Mouse (Mus musculus) midbrain, embryonic 11.5 days (tissue): ENCODE measurements around the gene Nck2. TPM values are rescaled to one million over a fixed set of nuclear protein-coding genes. Genes with fewer than 3 reads are reported as not detected.
"Not testable (repeated sequence)": the region's sequence is repeated elsewhere in the genome, so short reads cannot be mapped to it uniquely, and the experiment has no call there.

ENCODE experiments used
- ATAC-seq: fragments of 200-750 bp; cut with Nextera tagmentation; 2 replicates; pipeline ENCODE4 v1.8.0; 2017; ENCODE audit warnings: moderate TSS enrichment, moderate library complexity; ENCODE audit not compliant: low FRiP score
- DNase-seq: peaks from one replicate; pipeline ENCODE4 v3.0.0; 2015; ENCODE audit warnings: low spot score; ENCODE audit errors: missing footprints
- H3K27ac ChIP-seq: fragments of 300-500 bp; sonication (generic); 2 replicates; pipeline ENCODE4 v1.5.1; 2014; ENCODE audit warnings: low read depth, low read length
- H3K27me3 ChIP-seq: fragments of 300-500 bp; sonication (generic); 2 replicates; pipeline ENCODE4 v1.6.1; 2014; ENCODE audit warnings: mild to moderate bottlenecking, low read length, moderate library complexity, mixed read lengths; ENCODE audit not compliant: control insufficient read depth, insufficient read depth
- H3K36me3 ChIP-seq: fragments of 300-500 bp; sonication (generic); 2 replicates; pipeline ENCODE4 v1.6.1; 2014; ENCODE audit warnings: mild to moderate bottlenecking, low read length, moderate library complexity, mixed read lengths; ENCODE audit not compliant: control insufficient read depth, insufficient read depth
- H3K4me1 ChIP-seq: fragments of 300-500 bp; sonication (generic); 2 replicates; pipeline ENCODE4 v1.6.1; 2014; ENCODE audit warnings: low read length; ENCODE audit not compliant: control insufficient read depth, insufficient read depth
- H3K4me2 ChIP-seq: fragments of 300-500 bp; sonication (generic); 2 replicates; pipeline ENCODE4 v1.6.1; 2014; ENCODE audit warnings: mild to moderate bottlenecking, moderate library complexity
- H3K4me3 ChIP-seq: fragments of 300-500 bp; sonication (generic); 2 replicates; pipeline ENCODE4 v1.5.1; 2014; ENCODE audit warnings: low read depth, low read length
- H3K9ac ChIP-seq: fragments of 300-500 bp; sonication (generic); 2 replicates; pipeline ENCODE4 v1.6.1; 2014; ENCODE audit warnings: low read length
- H3K9me3 ChIP-seq: fragments of 300-500 bp; sonication (generic); 2 replicates; pipeline ENCODE4 v1.6.1; 2016; ENCODE audit warnings: low read length; ENCODE audit not compliant: control insufficient read depth
- WGBS: fragments of 180-500 bp; shearing (Covaris S2); extraction: QIAGEN DNeasy Blood & Tissue Kit; methylation state at CpG from one replicate; pipeline ENCODE4 v1.1.7; 2014; 5-methylcytosine and 5-hydroxymethylcytosine counted together
- polyA plus RNA-seq: library from polyadenylated mRNA; unstranded; fragments of >200 nt; fragmentation: Nextera tagmentation; extraction: Ambion mirVana; gene quantifications from 2 replicates; pipeline ENCODE4 v1.2.1, GENCODE M21; 2014

Gene Nck2
- polyA plus RNA-seq, 1 experiment from 2014 or later = 33.6 TPM

- Histone ChIP-seq H3K9ac (no peak overlapping the region), H3K36me3 (0 out of 2 replicates have a peak, but pooled peaks cover 3% of the 10 kb centered on the region), H3K27ac (no peak overlapping the region), H3K9me3 (no peaks in the 10 kb centered on the region), H3K4me1 (peaks cover 7% of the 10 kb centered on the region), H3K4me2 (no peak overlapping the region), H3K27me3 (no peaks in the 10 kb centered on the region), H3K4me3 (no peak overlapping the region)
- 88% methylated on average over 2 of the region's 2 CpGs for WGBS
- ATAC-seq = no peak
- no peak for DNase-seq
Observed at GRCm38 (mm10) chr1:43538716-43539115, 94.3 kb downstream of the Nck2 start.

- no peak for ATAC-seq
- Histone ChIP-seq H3K4me1 (peaks cover 7% of the 10 kb centered on the region), H3K27ac (no peak overlapping the region), H3K27me3 (no peaks in the 10 kb centered on the region), H3K9me3 (no peaks in the 10 kb centered on the region), H3K4me2 (no peak overlapping the region), H3K9ac (no peak overlapping the region), H3K36me3 (no peaks in the 10 kb centered on the region), H3K4me3 (no peak overlapping the region)
- DNase-seq = no peak
- 80% methylated on average over 4 of the region's 4 CpGs for WGBS
Observed at GRCm38 (mm10) chr1:43539689-43540380, 95.5 kb downstream of the Nck2 start.

- 74% methylated on average over 4 of the region's 4 CpGs for WGBS
- DNase-seq (no peak), ATAC-seq (no peak)
- no peaks in the 10 kb centered on the region for H3K9me3 ChIP-seq
- no peak overlapping the region for H3K4me2 ChIP-seq
- peaks cover 11% of the 10 kb centered on the region for H3K4me1 ChIP-seq
- H3K36me3 ChIP-seq = no peaks in the 10 kb centered on the region
- H3K27ac ChIP-seq = no peak overlapping the region
- H3K27me3 ChIP-seq = no peaks in the 10 kb centered on the region
- no peak overlapping the region for H3K4me3 ChIP-seq
- H3K9ac ChIP-seq = no peak overlapping the region
Observed at GRCm38 (mm10) chr1:43542339-43542738, 98.0 kb downstream of the Nck2 start.

- Histone ChIP-seq H3K9ac (no peak overlapping the region), H3K36me3 (no peaks in the 10 kb centered on the region), H3K4me2 (no peak overlapping the region), H3K27ac (no peak overlapping the region), H3K27me3 (no peaks in the 10 kb centered on the region), H3K9me3 (no peaks in the 10 kb centered on the region), H3K4me1 (peaks cover 8% of the 10 kb centered on the region), H3K4me3 (no peak overlapping the region)
- DNase-seq = no peak
- 88% methylated on average over 2 of the region's 2 CpGs for WGBS
- no peak for ATAC-seq
Observed at GRCm38 (mm10) chr1:43547644-43548043, 103.3 kb downstream of the Nck2 start.

GRCm38 (mm10) chr1:43548749-43549148, 104.4 kb downstream of the Nck2 start:
- Histone ChIP-seq H3K4me2 (no peak overlapping the region), H3K27me3 (no peaks in the 10 kb centered on the region), H3K4me1 (peaks cover 4% of the 10 kb centered on the region), H3K9me3 (no peaks in the 10 kb centered on the region), H3K4me3 (no peak overlapping the region), H3K9ac (no peak overlapping the region), H3K27ac (no peak overlapping the region), H3K36me3 (no peaks in the 10 kb centered on the region)
- ATAC-seq = no peak
- DNase-seq = no peak
- 88% methylated on average over 5 of the region's 5 CpGs for WGBS

GRCm38 (mm10) chr1:43550525-43550924, 106.1 kb downstream of the Nck2 start:
- Histone ChIP-seq H3K4me2 (no peak overlapping the region), H3K36me3 (no peaks in the 10 kb centered on the region), H3K27ac (no peak overlapping the region), H3K27me3 (no peaks in the 10 kb centered on the region), H3K4me1 (peaks cover 4% of the 10 kb centered on the region; the same call in 1 of the 2 replicates), H3K4me3 (no peak overlapping the region), H3K9me3 (no peaks in the 10 kb centered on the region), H3K9ac (no peak overlapping the region)
- ATAC-seq = no peak
- 93% methylated on average over 3 of the region's 3 CpGs for WGBS
- DNase-seq = no peak

- 93% methylated on average over 37 of the region's 37 CpGs for WGBS
Observed at GRCm38 (mm10) chr1:43553989-43554679, 109.8 kb downstream of the Nck2 start.

GRCm38 (mm10) chr1:43555222-43555974, 111.0 kb downstream of the Nck2 start:
- Histone ChIP-seq H3K27me3 (no peaks in the 10 kb centered on the region), H3K9ac (no peak overlapping the region), H3K36me3 (no peaks in the 10 kb centered on the region), H3K4me1 (peaks cover 5% of the 10 kb centered on the region; the same call in 1 of the 2 replicates), H3K4me3 (no peak overlapping the region), H3K4me2 (no peak overlapping the region), H3K27ac (no peak overlapping the region; the same call in 1 of the 2 replicates), H3K9me3 (no peaks in the 10 kb centered on the region)
- DNase-seq (no peak), ATAC-seq (0 out of 2 replicates have a peak, but pooled peaks have one; percentile 27)
- WGBS = 64% methylated on average over 12 of the region's 12 CpGs

More at GRCm38 (mm10) chr1:43553989-43554679, 109.8 kb downstream of the Nck2 start:
- H3K27ac ChIP-seq, H3K9ac ChIP-seq, H3K4me1 ChIP-seq, H3K36me3 ChIP-seq, ATAC-seq, H3K4me2 ChIP-seq, H3K4me3 ChIP-seq, H3K9me3 ChIP-seq, H3K27me3 ChIP-seq: not testable (repeated sequence)
- peak; percentile 17 for DNase-seq

- no peak overlapping the region for H3K27ac ChIP-seq
- H3K4me3 ChIP-seq = no peak overlapping the region
- no peak for ATAC-seq
- WGBS = 90% methylated on average over 3 of the region's 3 CpGs
- H3K36me3 ChIP-seq = no peaks in the 10 kb centered on the region
- H3K9ac ChIP-seq = no peak overlapping the region
- H3K27me3 ChIP-seq = no peaks in the 10 kb centered on the region
- H3K9me3 ChIP-seq = no peaks in the 10 kb centered on the region
- H3K4me1 ChIP-seq = peaks cover 5% of the 10 kb centered on the region; the same call in 1 of the 2 replicates
- no peak overlapping the region for H3K4me2 ChIP-seq
- DNase-seq = no peak
Observed at GRCm38 (mm10) chr1:43558329-43558728, 114.0 kb downstream of the Nck2 start.
